Mouse (Mus musculus) testis, adult 2 months (tissue): Measurements from ENCODE around the gene Fbxl13. TPM values are rescaled to one million over a fixed set of nuclear protein-coding genes. Genes with fewer than 3 reads are reported as not detected.

Experiments
- H3K27ac ChIP-seq: fragments of 200-500 bp; 2 replicates; pipeline ENCODE4 v1.5.1; 2012; ENCODE audit warnings: low read depth, low read length; ENCODE audit not compliant: control insufficient read depth, insufficient read depth
- H3K27me3 ChIP-seq: fragments of 200-500 bp; 2 replicates; pipeline ENCODE4 v1.6.1; 2012; ENCODE audit warnings: mild to moderate bottlenecking, low read length, moderate library complexity; ENCODE audit not compliant: control insufficient read depth, insufficient read depth
- H3K36me3 ChIP-seq: fragments of 200-500 bp; 2 replicates; pipeline ENCODE4 v1.6.1; 2012; ENCODE audit warnings: mild to moderate bottlenecking, low read length; ENCODE audit not compliant: control insufficient read depth, insufficient read depth
- H3K4me1 ChIP-seq: fragments of 200-500 bp; 2 replicates; pipeline ENCODE4 v1.6.1; 2012; ENCODE audit warnings: low read length; ENCODE audit not compliant: control insufficient read depth, insufficient read depth
- H3K4me3 ChIP-seq: fragments of 200-500 bp; 2 replicates; pipeline ENCODE4 v1.5.1; 2012; ENCODE audit warnings: low read depth, mild to moderate bottlenecking, low read length, moderate library complexity, mixed read lengths; ENCODE audit not compliant: control insufficient read depth
- CTCF ChIP-seq: fragments of 200-500 bp; IDR thresholded peaks from 2 replicates; pipeline ENCODE4 v1.5.1; 2012; ENCODE audit warnings: low read depth, mild to moderate bottlenecking, inconsistent platforms, low read length, moderate library complexity; ENCODE audit not compliant: control insufficient read depth, insufficient read depth, insufficient replicate concordance
- POLR2A ChIP-seq: fragments of 200-500 bp; IDR thresholded peaks from 2 replicates; pipeline ENCODE4 v1.6.1; 2012; ENCODE audit warnings: low read depth, mild to moderate bottlenecking, inconsistent platforms, low read length, moderate library complexity; ENCODE audit not compliant: control insufficient read depth
- polyA plus RNA-seq: library from polyadenylated mRNA; depleted of rRNA; stranded (reverse); fragments of >200 nt; gene quantifications from 2 replicates; pipeline ENCODE4 v1.2.3, GENCODE M21; 2012

Fbxl13 gene
- polyA plus RNA-seq, 1 experiment = 92.2 TPM

DNA sequence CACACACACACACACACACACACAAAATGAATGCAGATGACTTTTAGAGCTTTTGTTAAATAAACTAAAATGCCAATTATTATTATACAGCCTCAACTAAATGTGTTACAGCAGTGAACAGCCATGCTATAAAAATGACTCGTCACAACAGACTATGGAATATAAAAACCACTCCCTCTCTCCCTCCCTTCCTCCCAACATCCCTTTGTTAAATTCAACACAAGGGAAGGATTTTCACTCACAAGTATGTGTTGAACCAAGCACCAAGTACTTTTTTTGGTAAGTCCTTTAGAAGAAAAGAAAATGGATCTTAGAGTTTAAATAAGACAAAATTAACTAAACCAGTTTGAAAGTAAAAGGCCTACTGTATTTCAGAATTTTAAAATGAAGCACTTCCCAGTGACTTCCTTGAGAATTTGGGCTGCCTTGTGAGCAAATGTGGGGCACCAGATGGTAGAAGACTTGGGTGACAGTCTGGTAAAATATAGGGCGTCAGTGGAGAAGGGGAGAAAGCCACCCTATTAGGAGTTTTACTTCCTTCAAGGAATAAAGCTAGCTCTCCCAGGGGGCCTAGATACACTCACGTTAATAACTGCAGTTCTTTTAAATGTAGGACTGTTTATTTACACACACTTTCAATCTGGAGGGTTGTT is 72.5 kb downstream of the Fbxl13 start:
- TF ChIP-seq POLR2A = no peak
- TF ChIP-seq CTCF = no peak
- Histone ChIP-seq H3K4me1 (peaks cover 7% of the 10 kb centered on the region), H3K4me3 (no peak overlapping the region), H3K36me3 (no peaks in the 10 kb centered on the region), H3K27me3 (no peaks in the 10 kb centered on the region), H3K27ac (no peak overlapping the region)

DNA sequence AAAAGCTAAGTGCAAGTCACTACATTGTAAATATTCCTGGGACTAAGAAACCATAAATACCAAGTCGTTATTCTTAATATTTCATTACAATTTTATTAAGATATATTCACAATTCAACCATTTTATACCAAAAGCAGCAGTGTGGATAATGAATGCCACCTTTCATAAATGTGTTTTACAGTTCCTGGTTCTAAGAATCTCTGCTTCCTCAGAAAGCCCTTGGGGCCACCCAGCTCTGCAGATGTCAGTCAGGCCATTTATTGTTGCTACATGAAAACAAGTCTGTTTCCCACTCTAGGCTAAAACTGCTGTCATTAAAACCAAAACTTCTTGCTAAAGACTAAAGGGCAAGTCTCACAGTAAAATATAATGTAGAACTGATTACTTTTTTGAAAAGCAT is 77.7 kb downstream of the Fbxl13 start:
- TF ChIP-seq POLR2A (no peak), CTCF (no peak)
- H3K36me3 ChIP-seq = no peaks in the 10 kb centered on the region
- no peaks in the 10 kb centered on the region for H3K4me1 ChIP-seq
- H3K27ac ChIP-seq = no peak overlapping the region
- no peaks in the 10 kb centered on the region for H3K27me3 ChIP-seq
- no peak overlapping the region for H3K4me3 ChIP-seq

DNA sequence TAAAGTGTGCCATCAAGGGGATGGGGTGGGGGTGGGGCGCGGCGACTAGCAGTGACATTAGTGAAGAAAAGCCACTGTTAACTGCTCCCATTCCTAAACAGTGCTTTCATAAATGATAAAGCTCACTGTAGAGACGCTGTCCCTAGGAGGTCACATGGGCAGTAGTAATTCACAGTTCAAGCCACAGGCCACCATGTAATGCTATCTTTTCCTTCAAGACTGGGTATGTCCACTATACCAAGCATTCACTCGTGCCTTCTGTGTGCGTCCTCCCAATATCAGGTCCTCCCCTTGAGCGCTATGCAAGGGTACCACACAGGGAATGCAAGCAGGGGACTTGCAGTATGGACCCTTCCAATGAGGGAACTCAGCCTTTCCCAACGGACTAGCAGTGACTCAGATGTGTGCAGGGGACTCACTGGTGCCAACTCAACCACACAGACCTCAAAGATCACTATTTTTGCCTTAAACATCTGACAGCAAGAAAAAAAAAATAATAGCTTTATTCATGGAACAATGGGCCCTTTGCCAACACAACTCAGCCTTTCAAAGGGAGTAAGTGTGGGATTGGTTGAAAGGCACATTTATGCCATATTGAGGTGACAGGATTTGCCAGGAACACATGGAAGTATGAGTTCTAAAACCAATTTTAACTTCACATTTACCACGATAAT is 79.9 kb downstream of the Fbxl13 start:
- H3K36me3 ChIP-seq = no peaks in the 10 kb centered on the region
- H3K27me3 ChIP-seq = no peaks in the 10 kb centered on the region
- H3K27ac ChIP-seq = no peak overlapping the region
- TF ChIP-seq CTCF (no peak), POLR2A (no peak)
- no peaks in the 10 kb centered on the region for H3K4me1 ChIP-seq
- H3K4me3 ChIP-seq = no peak overlapping the region

DNA sequence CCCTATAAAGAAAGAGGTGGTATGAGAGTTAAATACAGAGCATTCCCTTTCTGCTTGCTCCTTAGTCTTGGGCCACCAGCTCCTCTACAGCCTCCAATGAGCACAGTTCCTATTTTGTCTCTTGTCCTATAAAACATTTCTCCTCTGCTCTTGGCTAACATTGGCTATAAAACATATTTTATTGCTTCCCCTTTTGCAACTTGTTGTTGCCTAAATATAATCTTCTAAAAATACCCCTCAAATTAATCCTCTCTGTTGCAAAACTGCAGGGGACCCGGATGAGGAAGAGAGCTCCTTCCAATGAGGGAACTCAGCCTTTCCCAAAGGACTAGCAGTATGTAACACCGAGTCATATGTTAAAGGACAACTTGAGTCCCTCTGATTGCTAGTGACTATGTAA is 81.5 kb downstream of the Fbxl13 start:
- H3K36me3 ChIP-seq = no peaks in the 10 kb centered on the region
- no peaks in the 10 kb centered on the region for H3K27me3 ChIP-seq
- H3K27ac ChIP-seq = no peak overlapping the region
- H3K4me1 ChIP-seq = no peaks in the 10 kb centered on the region
- TF ChIP-seq CTCF = no peak
- no peak overlapping the region for H3K4me3 ChIP-seq

DNA sequence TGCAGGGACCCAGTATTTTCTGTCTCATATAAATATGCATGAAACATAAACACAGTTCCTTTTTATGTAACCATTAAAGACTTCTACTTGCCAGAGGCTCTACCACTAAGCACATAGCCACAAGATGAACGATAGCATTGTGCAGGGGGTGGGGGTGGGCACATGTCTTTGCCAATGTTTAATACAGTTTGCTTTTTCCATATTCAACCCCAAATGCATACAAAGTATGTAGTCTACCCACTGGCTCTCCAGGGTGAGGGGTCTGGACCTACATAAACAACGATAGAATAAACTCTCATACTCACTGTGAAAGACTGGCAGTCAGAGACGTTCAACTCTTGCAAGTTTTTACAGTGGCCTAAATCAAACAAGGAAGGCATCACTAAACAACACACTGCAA is 88.9 kb downstream of the Fbxl13 start:
- H3K4me1 ChIP-seq = no peaks in the 10 kb centered on the region
- H3K36me3 ChIP-seq = no peaks in the 10 kb centered on the region
- no peak for TF ChIP-seq CTCF
- no peak for TF ChIP-seq POLR2A
- no peak overlapping the region for H3K4me3 ChIP-seq
- no peak overlapping the region for H3K27ac ChIP-seq
- H3K27me3 ChIP-seq = no peaks in the 10 kb centered on the region

DNA sequence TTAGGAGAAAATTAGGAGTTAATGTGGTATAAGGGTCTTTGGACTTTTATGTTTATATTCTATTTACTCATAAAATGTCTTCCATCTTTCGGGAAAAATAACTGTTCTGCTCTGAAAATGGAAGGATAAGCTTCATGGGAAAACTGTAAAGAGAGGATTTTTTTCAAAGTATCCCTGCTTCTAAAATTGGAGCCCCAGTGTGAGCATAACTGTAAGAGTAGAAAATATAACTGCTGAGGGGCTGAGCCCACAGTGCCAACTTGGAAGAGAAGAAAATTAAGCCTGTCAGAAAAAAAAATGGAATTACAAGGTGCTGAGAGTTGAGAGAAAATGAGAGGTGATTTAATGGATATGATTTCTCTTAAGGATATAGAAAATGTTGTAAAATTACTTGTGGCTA is 90.7 kb downstream of the Fbxl13 start:
- H3K27me3 ChIP-seq = no peaks in the 10 kb centered on the region
- no peaks in the 10 kb centered on the region for H3K4me1 ChIP-seq
- no peak overlapping the region for H3K4me3 ChIP-seq
- no peak overlapping the region for H3K27ac ChIP-seq
- no peaks in the 10 kb centered on the region for H3K36me3 ChIP-seq
- TF ChIP-seq POLR2A = no peak
- no peak for TF ChIP-seq CTCF

DNA sequence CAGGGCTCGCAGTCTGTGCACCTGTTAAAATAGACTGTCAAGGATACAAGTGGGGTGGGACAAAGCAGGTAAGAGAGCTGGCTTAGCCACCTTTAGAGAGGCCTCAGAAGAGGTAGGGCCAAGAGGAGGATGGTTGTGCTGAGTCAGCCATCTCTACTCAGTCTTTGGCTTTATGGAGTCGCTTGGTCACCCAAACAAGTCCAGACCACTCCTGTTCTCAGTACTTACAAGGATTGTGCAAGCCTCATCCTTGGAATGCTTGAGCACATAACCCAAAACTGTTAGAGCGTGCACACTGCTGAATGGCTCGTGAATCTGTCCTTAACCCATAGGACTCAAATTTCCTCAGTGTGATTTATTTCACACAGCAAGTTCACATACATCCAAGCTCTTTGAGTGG is 91.7 kb downstream of the Fbxl13 start:
- no peaks in the 10 kb centered on the region for H3K36me3 ChIP-seq
- no peak overlapping the region for H3K4me3 ChIP-seq
- no peaks in the 10 kb centered on the region for H3K27me3 ChIP-seq
- TF ChIP-seq CTCF = no peak
- no peak for TF ChIP-seq POLR2A
- no peaks in the 10 kb centered on the region for H3K4me1 ChIP-seq
- H3K27ac ChIP-seq = no peak overlapping the region

DNA sequence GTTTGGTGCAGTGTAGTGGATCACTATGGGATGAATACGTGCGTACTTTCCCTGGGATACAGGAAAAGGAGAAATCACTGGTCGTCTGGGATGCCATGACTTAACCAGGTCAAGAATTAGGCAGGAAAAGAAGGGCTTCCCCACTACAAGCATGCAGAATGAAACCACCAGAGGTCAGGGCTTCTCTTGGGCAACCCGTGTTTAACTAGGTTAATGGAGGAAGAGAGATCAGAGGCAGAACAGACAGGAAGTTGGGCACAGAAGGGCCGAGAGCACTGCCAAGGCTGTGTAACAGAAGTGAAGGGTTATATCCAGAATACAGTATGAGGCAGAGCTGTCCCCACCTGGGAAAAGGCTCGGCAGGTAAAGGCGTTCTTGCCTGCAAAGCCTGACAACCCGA is 98.4 kb downstream of the Fbxl13 start:
- no peaks in the 10 kb centered on the region for H3K4me1 ChIP-seq
- no peak overlapping the region for H3K4me3 ChIP-seq
- TF ChIP-seq POLR2A (no peak), CTCF (no peak)
- H3K27ac ChIP-seq = no peak overlapping the region
- H3K27me3 ChIP-seq = no peaks in the 10 kb centered on the region
- H3K36me3 ChIP-seq = no peaks in the 10 kb centered on the region
